Mouse (Mus musculus) forebrain, embryonic 11.5 days (tissue): ENCODE results near the gene Aup1. TPM values are rescaled to one million over a fixed set of nuclear protein-coding genes. Genes with fewer than 3 reads are reported as not detected.

ENCODE experiments used
- ATAC-seq: fragments of 200-750 bp; cut with Nextera tagmentation; replicated peaks from 2 replicates; pipeline ENCODE4 v1.8.0; 2017; ENCODE audit warnings: moderate TSS enrichment; ENCODE audit not compliant: low FRiP score
- DNase-seq: peaks from one replicate; pipeline ENCODE4 v3.0.0-alpha.2; 2017; ENCODE audit warnings: low spot score
- H3K27ac ChIP-seq: fragments of 300-500 bp; sonication (generic); 2 replicates; pipeline ENCODE4 v1.5.1; 2014; ENCODE audit warnings: low read depth, low read length
- H3K27me3 ChIP-seq: fragments of 300-500 bp; sonication (generic); 2 replicates; pipeline ENCODE4 v1.6.1; 2014; ENCODE audit warnings: mild to moderate bottlenecking, low read length, mixed read lengths; ENCODE audit not compliant: control insufficient read depth, insufficient read depth
- H3K36me3 ChIP-seq: fragments of 300-500 bp; sonication (generic); 2 replicates; pipeline ENCODE4 v1.6.1; 2014; ENCODE audit warnings: mild to moderate bottlenecking, low read length, moderate library complexity, mixed read lengths; ENCODE audit not compliant: control insufficient read depth, insufficient read depth
- H3K4me1 ChIP-seq: fragments of 300-500 bp; sonication (generic); replicated peaks from 2 replicates; pipeline ENCODE4 v1.6.1; 2014; ENCODE audit warnings: low read length, mixed read lengths; ENCODE audit not compliant: control insufficient read depth, insufficient read depth
- H3K4me2 ChIP-seq: fragments of 300-500 bp; sonication (generic); 2 replicates; pipeline ENCODE4 v1.6.1; 2014; ENCODE audit warnings: low read depth, mild to moderate bottlenecking, low read length, moderate library complexity, mixed read lengths; ENCODE audit not compliant: severe bottlenecking
- H3K4me3 ChIP-seq: fragments of 300-500 bp; sonication (generic); 2 replicates; pipeline ENCODE4 v1.5.1; 2014; ENCODE audit warnings: low read depth, low read length
- H3K9ac ChIP-seq: fragments of 300-500 bp; sonication (generic); 2 replicates; pipeline ENCODE4 v1.6.1; 2014; ENCODE audit warnings: low read length
- H3K9me3 ChIP-seq: fragments of 300-500 bp; sonication (generic); 2 replicates; pipeline ENCODE4 v1.6.1; 2016; ENCODE audit warnings: low read length, mixed read lengths; ENCODE audit not compliant: control insufficient read depth
- WGBS: fragments of 180-500 bp; shearing (Covaris S2); extraction: QIAGEN DNeasy Blood & Tissue Kit; methylation state at CpG from one replicate; pipeline ENCODE4 v1.1.7; 2014; 5-methylcytosine and 5-hydroxymethylcytosine counted together
- polyA plus RNA-seq: library from polyadenylated mRNA; unstranded; fragments of >200 nt; fragmentation: Nextera tagmentation; extraction: Ambion mirVana; gene quantifications from 2 replicates; pipeline ENCODE4 v1.2.1, GENCODE M21; 2014

Aup1 gene
- polyA plus RNA-seq, 1 experiment from 2014 or later: 125 TPM

DNA sequence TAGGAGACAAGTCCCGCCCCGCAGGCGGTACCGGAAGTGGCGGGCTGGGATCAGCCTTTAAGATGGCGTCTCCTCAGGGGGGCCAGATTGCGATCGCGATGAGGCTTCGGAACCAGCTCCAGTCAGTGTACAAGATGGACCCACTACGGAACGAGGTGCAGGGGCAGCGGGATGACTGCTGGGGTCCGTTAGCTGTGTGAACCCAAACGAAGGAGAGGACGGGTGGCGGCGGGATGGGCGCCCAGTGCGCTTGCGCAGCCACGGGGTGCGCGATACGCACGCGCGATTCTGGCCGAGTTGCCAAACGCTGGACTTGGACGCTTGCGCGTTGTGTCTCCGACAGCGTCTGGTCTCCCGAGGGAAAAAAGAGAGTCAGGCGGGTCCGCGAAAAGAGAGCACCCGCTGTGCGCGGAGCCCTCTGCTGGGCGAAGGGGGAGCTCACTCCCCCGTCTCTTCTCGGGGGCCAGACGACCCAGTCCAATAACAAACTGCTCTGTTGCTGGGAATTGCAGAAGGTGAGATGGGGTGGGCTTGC, 24.1 kb downstream of the Aup1 start:
- DNase-seq (peak; percentile 99), ATAC-seq (peak; percentile 93)
- peaks cover 5% of the 10 kb centered on the region; the same call in 1 of the 2 replicates for H3K4me1 ChIP-seq
- peak overlapping the region; percentile 99 for H3K4me2 ChIP-seq
- no peaks in the 10 kb centered on the region for H3K9me3 ChIP-seq
- peak overlapping the region; percentile 71 for H3K4me3 ChIP-seq
- peak overlapping the region; percentile 77 for H3K27ac ChIP-seq
- peaks cover 29% of the 10 kb centered on the region for H3K27me3 ChIP-seq
- H3K36me3 ChIP-seq: peaks cover 3% of the 10 kb centered on the region; the same call in 1 of the 2 replicates
- under 1% methylated on average over 46 of the region's 46 CpGs for WGBS
- H3K9ac ChIP-seq: peak overlapping the region; percentile 78

DNA sequence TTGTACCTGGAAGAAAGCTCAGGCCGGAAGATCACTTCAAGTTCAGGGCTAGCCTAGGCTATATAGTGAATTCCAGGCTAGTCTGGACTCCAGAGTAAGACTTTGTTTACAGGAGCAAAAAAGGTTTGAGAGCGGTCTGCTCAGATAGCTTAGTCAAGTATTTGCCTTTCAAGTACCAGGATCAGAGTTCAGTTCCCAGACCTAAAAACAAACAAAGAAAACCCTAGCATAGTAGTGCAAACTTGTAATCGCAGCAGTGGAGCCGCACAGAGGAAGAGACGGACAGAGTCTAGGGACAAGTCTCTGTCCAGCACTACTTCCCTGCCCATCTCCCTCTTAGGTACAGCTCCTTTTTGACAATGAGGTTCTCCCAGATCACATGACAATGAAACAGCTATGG, 25.9 kb downstream of the Aup1 start:
- Histone ChIP-seq H3K4me3 (no peak overlapping the region), H3K27ac (no peak overlapping the region), H3K27me3 (peaks cover 34% of the 10 kb centered on the region), H3K9me3 (no peaks in the 10 kb centered on the region), H3K9ac (no peak overlapping the region), H3K4me2 (no peak overlapping the region), H3K4me1 (peaks cover 5% of the 10 kb centered on the region; the same call in 1 of the 2 replicates), H3K36me3 (peaks cover 3% of the 10 kb centered on the region; the same call in 1 of the 2 replicates)
- WGBS: 93% methylated on average over 5 of the region's 5 CpGs
- DNase-seq: no peak
- ATAC-seq: no peak

GRCm38 (mm10) chr6:83083497-83083896, 29.2 kb downstream of the Aup1 start:
- DNase-seq: no peak
- Histone ChIP-seq H3K27ac (no peak overlapping the region), H3K9ac (no peak overlapping the region), H3K4me1 (peaks cover 5% of the 10 kb centered on the region; the same call in 1 of the 2 replicates), H3K27me3 (peaks cover 57% of the 10 kb centered on the region), H3K4me2 (no peak overlapping the region), H3K36me3 (peaks cover 3% of the 10 kb centered on the region; the same call in 1 of the 2 replicates), H3K4me3 (no peak overlapping the region), H3K9me3 (no peaks in the 10 kb centered on the region)
- WGBS: 6% methylated on average over 5 of the region's 5 CpGs
- no peak for ATAC-seq

GRCm38 (mm10) chr6:83084477-83084876, 30.2 kb downstream of the Aup1 start:
- DNase-seq (no peak), ATAC-seq (no peak)
- no peaks in the 10 kb centered on the region for H3K9me3 ChIP-seq
- no peak overlapping the region for H3K4me3 ChIP-seq
- H3K4me2 ChIP-seq: no peak overlapping the region
- WGBS: 7% methylated on average over 6 of the region's 6 CpGs
- peaks cover 62% of the 10 kb centered on the region for H3K27me3 ChIP-seq
- H3K27ac ChIP-seq: no peak overlapping the region
- no peaks in the 10 kb centered on the region; the same call in 1 of the 2 replicates for H3K4me1 ChIP-seq
- no peak overlapping the region for H3K9ac ChIP-seq
- H3K36me3 ChIP-seq: peaks cover 3% of the 10 kb centered on the region; the same call in 1 of the 2 replicates

- ATAC-seq (no peak), DNase-seq (no peak)
- H3K9ac ChIP-seq: no peak within 1 kb of the TSS
- WGBS: 2% methylated on average over 42 of the region's 42 CpGs
- H3K4me1 ChIP-seq: no peaks in the 10 kb centered on the region
- H3K9me3 ChIP-seq: no peaks in the 10 kb centered on the region
- H3K4me3 ChIP-seq: peak within 1 kb of the TSS; percentile 0; the same call in 1 of the 2 replicates
- no peak within 1 kb of the TSS for H3K27ac ChIP-seq
- peaks cover 65% of the 10 kb centered on the region for H3K27me3 ChIP-seq
- peaks cover 3% of the 10 kb centered on the region; the same call in 1 of the 2 replicates for H3K36me3 ChIP-seq
- H3K4me2 ChIP-seq: no peak within 1 kb of the TSS
Observed at GRCm38 (mm10) chr6:83086121-83087035, 32.1 kb downstream of the Aup1 start, which contains the start of gene Lbx2. Gene Lbx2 (plus strand): TSS chr6:83086367.

- WGBS: 1% methylated on average over 47 of the region's 47 CpGs
- Histone ChIP-seq H3K27me3 (peaks cover 65% of the 10 kb centered on the region), H3K9ac (no peak overlapping the region), H3K27ac (no peak overlapping the region), H3K36me3 (no peaks in the 10 kb centered on the region), H3K4me1 (no peaks in the 10 kb centered on the region), H3K9me3 (no peaks in the 10 kb centered on the region), H3K4me3 (0 out of 2 replicates have a peak overlapping the region, but pooled peaks have one; percentile 7), H3K4me2 (0 out of 2 replicates have a peak overlapping the region, but pooled peaks have one; percentile 24)
- no peak for DNase-seq
- ATAC-seq: no peak
Observed at GRCm38 (mm10) chr6:83087205-83087925, 33.0 kb downstream of the Aup1 start.

DNA sequence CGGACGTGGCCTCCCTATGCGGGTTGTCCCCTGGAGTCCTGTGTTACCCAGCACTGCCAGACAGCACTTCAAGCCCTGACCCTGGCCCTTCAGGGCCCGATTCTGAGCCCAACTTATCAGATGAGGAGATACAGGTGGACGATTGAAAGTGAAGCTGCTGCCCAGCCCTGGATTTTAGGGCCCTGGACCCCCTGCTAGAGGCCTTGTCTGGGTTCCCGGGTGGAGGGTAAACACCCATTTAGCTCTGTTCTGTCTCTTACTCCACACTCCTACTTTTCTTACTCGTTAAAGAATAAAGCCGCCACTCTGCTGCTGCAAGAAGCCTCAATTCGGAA, 33.6 kb downstream of the Aup1 start:
- no peaks in the 10 kb centered on the region for H3K36me3 ChIP-seq
- H3K9ac ChIP-seq: no peak overlapping the region
- no peaks in the 10 kb centered on the region for H3K4me1 ChIP-seq
- 0 out of 2 replicates have a peak overlapping the region, but pooled peaks have one; percentile 7 for H3K4me3 ChIP-seq
- DNase-seq (no peak), ATAC-seq (no peak)
- 3% methylated on average over 9 of the region's 9 CpGs for WGBS
- no peaks in the 10 kb centered on the region for H3K9me3 ChIP-seq
- 0 out of 2 replicates have a peak overlapping the region, but pooled peaks have one; percentile 24 for H3K4me2 ChIP-seq
- H3K27me3 ChIP-seq: peaks cover 61% of the 10 kb centered on the region
- H3K27ac ChIP-seq: no peak overlapping the region

DNA sequence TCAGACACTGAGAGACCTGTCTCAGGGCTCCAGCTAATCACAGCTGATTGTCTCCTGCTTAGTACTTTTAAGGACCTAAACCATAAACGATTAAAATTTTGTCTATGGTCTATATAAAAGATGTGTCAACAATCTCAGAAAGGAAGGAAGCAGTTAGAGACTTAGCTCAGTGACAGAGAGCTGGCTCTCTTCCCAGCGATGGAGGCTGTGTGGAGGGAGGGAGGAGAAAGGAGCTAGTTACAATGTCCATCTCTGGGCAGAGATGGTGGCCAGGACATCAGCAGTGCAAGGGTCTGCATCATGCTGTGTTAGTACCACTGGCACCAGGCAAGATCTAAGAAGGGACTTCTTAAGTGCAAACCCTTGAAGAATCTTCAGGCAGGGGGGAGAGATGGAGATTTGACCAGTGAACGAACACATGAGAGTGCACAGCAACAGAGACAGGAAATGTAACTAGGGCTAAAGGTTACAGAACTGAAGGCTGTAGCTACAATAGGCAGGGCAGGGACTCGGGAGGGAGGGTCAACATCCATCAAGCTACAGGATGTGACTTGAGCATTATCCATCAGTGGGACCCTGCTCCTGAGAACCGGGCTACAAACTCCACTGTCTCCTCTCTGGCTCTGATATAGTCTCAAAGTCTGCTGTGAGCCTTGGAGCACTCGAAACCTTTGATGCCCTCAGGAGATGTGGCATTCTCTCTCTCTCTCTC, 38.3 kb downstream of the Aup1 start:
- H3K4me3 ChIP-seq: no peak overlapping the region
- WGBS: 50% methylated on average over 6 of the region's 6 CpGs
- ATAC-seq (no peak), DNase-seq (no peak)
- no peak overlapping the region for H3K4me2 ChIP-seq
- no peaks in the 10 kb centered on the region for H3K4me1 ChIP-seq
- peaks cover 3% of the 10 kb centered on the region; the same call in 1 of the 2 replicates for H3K9me3 ChIP-seq
- H3K27me3 ChIP-seq: peaks cover 17% of the 10 kb centered on the region
- H3K27ac ChIP-seq: no peak overlapping the region
- H3K36me3 ChIP-seq: no peaks in the 10 kb centered on the region
- H3K9ac ChIP-seq: no peak overlapping the region
